Mouse (Mus musculus): ENCODE measurements at regions not wholly inside any gene's neighbourhood (a gene's known extent, or its start where the extent isn't known, plus 50 kb on each side); places are given as distances from the start of the nearest gene placed in this dataset.
A peak's percentile ranks its signal among the peaks of the same experiment; 100 is the strongest.

- Histone ChIP-seq H3K4me1 (replicated peaks) (no peaks in the 10 kb centered on the region), H3K27ac (no peak overlapping the region), H3K4me3 (replicated peaks) (no peak overlapping the region), H3K4me2 (replicated peaks) (no peak overlapping the region), H3K9me3 (no peaks in the 10 kb centered on the region), H3K9ac (no peak overlapping the region), H3K36me3 (no peaks in the 10 kb centered on the region), H3K27me3 (replicated peaks) (no peaks in the 10 kb centered on the region)
- ATAC-seq: no peak
- WGBS: 87% methylated on average over 6 of the region's 6 CpGs
Measured at GRCm38 (mm10) chr11:31771491-31772439, 100.1 kb upstream of the Bod1 start.

- Histone ChIP-seq H3K4me2 (replicated peaks) (no peak overlapping the region), H3K36me3 (no peaks in the 10 kb centered on the region), H3K4me3 (replicated peaks) (no peak overlapping the region), H3K4me1 (replicated peaks) (no peaks in the 10 kb centered on the region), H3K27me3 (replicated peaks) (no peaks in the 10 kb centered on the region), H3K9ac (no peak overlapping the region), H3K27ac (no peak overlapping the region), H3K9me3 (no peaks in the 10 kb centered on the region)
- 78% methylated on average over 8 of the region's 8 CpGs for WGBS
- no peak for ATAC-seq
Measured at GRCm38 (mm10) chr11:31777531-31777930, 94.5 kb upstream of the Cpeb4 start.

GRCm38 (mm10) chr11:31778766-31779165, 93.2 kb upstream of the Cpeb4 start:
- no peak overlapping the region for H3K9ac ChIP-seq
- no peaks in the 10 kb centered on the region for H3K27me3 ChIP-seq (replicated peaks)
- H3K4me3 ChIP-seq (replicated peaks): no peak overlapping the region
- H3K27ac ChIP-seq: no peak overlapping the region
- no peaks in the 10 kb centered on the region for H3K36me3 ChIP-seq
- peak; percentile 7; the same call in 1 of the 2 replicates for ATAC-seq
- 71% methylated on average over 4 of the region's 4 CpGs for WGBS
- no peak overlapping the region for H3K4me2 ChIP-seq (replicated peaks)
- H3K9me3 ChIP-seq: no peaks in the 10 kb centered on the region
- H3K4me1 ChIP-seq (replicated peaks): no peaks in the 10 kb centered on the region

DNA sequence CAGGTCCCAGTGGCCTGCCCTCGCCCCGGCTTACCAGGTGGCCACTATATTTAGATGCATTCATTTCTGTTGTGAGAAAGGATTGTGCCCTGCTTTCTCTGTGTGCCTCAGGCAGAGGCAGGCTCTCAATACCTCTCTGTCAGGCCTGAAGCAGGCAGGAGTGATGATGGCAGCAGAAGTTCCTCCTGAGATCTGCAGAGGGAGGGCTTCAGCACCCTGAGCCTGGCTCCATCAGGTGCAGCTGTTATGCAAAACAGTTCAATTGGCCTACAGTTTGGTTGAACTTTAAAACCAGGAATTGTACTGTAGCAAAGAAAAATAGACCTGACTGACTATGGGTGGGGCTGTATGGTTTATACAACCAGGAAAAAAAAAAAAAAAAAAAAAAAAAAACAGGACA, 92.7 kb upstream of the Cpeb4 start:
- Histone ChIP-seq H3K9ac (no peak overlapping the region), H3K9me3 (no peaks in the 10 kb centered on the region), H3K4me3 (replicated peaks) (no peak overlapping the region), H3K27ac (no peak overlapping the region), H3K36me3 (no peaks in the 10 kb centered on the region), H3K4me1 (replicated peaks) (no peaks in the 10 kb centered on the region), H3K27me3 (replicated peaks) (no peaks in the 10 kb centered on the region), H3K4me2 (replicated peaks) (no peak overlapping the region)
- 90% methylated on average over 2 of the region's 2 CpGs for WGBS
- peak; percentile 74 for ATAC-seq

- ATAC-seq: 0 out of 2 replicates have a peak, but pooled peaks have one; percentile 67
Measured at GRCm38 (mm10) chr11:31780969-31781368, 91.0 kb upstream of the Cpeb4 start.

GRCm38 (mm10) chr11:31781605-31782004, 90.4 kb upstream of the Cpeb4 start:
- Histone ChIP-seq H3K36me3 (no peaks in the 10 kb centered on the region), H3K27ac (no peak overlapping the region), H3K4me2 (replicated peaks) (no peak overlapping the region), H3K4me3 (replicated peaks) (no peak overlapping the region), H3K9ac (no peak overlapping the region), H3K9me3 (no peaks in the 10 kb centered on the region), H3K4me1 (replicated peaks) (no peaks in the 10 kb centered on the region), H3K27me3 (replicated peaks) (no peaks in the 10 kb centered on the region)
- 85% methylated on average over 6 of the region's 6 CpGs for WGBS
- no peak for ATAC-seq

More at GRCm38 (mm10) chr11:31780969-31781368, 91.0 kb upstream of the Cpeb4 start:
- no peaks in the 10 kb centered on the region for H3K4me1 ChIP-seq (replicated peaks)
- H3K4me2 ChIP-seq (replicated peaks): no peak overlapping the region
- H3K9ac ChIP-seq: no peak overlapping the region
- H3K36me3 ChIP-seq: no peaks in the 10 kb centered on the region
- WGBS: 85% methylated on average over 6 of the region's 6 CpGs
- no peak overlapping the region for H3K4me3 ChIP-seq (replicated peaks)
- no peaks in the 10 kb centered on the region for H3K9me3 ChIP-seq
- H3K27me3 ChIP-seq (replicated peaks): no peaks in the 10 kb centered on the region
- no peak overlapping the region for H3K27ac ChIP-seq

- Histone ChIP-seq H3K4me3 (replicated peaks) (no peak overlapping the region), H3K27me3 (replicated peaks) (no peaks in the 10 kb centered on the region), H3K27ac (no peak overlapping the region), H3K9me3 (no peaks in the 10 kb centered on the region), H3K4me1 (replicated peaks) (no peaks in the 10 kb centered on the region), H3K4me2 (replicated peaks) (no peak overlapping the region), H3K9ac (no peak overlapping the region), H3K36me3 (no peaks in the 10 kb centered on the region)
- ATAC-seq: no peak
- 77% methylated on average over 4 of the region's 4 CpGs for WGBS
Measured at GRCm38 (mm10) chr11:31783506-31784063, 88.4 kb upstream of the Cpeb4 start.

DNA sequence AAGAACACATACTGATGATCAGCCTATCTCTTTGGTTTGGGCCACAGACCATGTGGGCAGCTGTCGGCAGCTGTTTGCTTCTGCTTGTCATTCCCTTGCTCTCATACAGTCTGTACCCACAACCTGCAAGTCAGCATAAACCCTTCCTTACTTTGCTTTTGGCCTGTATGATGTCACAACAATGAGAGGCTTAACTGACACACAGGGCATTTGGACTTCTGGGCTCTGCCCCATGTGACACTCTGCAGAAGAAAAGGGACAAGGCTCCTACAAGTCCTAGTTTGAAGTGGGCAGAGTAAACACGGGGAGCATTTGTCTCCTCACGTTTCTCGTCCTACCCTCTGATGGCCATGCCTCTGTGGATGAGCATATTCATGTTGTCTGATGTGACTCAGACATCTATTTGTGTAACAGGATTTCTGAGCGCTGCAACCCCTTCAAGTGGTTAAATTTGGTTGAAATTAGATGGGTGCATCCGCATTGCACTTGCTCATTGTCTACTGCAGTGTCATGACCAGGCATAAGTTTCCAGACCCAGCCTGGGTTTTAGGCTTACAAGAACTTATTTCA, 87.6 kb upstream of the Cpeb4 start:
- WGBS: 89% methylated on average over 6 of the region's 6 CpGs
- Histone ChIP-seq H3K36me3 (no peaks in the 10 kb centered on the region), H3K4me2 (replicated peaks) (no peak overlapping the region), H3K9ac (no peak overlapping the region), H3K27me3 (replicated peaks) (no peaks in the 10 kb centered on the region), H3K9me3 (no peaks in the 10 kb centered on the region), H3K4me1 (replicated peaks) (no peaks in the 10 kb centered on the region), H3K4me3 (replicated peaks) (no peak overlapping the region), H3K27ac (no peak overlapping the region)
- no peak for ATAC-seq

- no peak for ATAC-seq
- H3K36me3 ChIP-seq: no peaks in the 10 kb centered on the region
- H3K9ac ChIP-seq: no peak overlapping the region
- H3K4me3 ChIP-seq (replicated peaks): no peak overlapping the region
- no peaks in the 10 kb centered on the region for H3K27me3 ChIP-seq (replicated peaks)
- WGBS: 83% methylated on average over 7 of the region's 7 CpGs
- H3K9me3 ChIP-seq: no peaks in the 10 kb centered on the region
- H3K4me2 ChIP-seq (replicated peaks): no peak overlapping the region
- no peak overlapping the region for H3K27ac ChIP-seq
- no peaks in the 10 kb centered on the region for H3K4me1 ChIP-seq (replicated peaks)
Measured at GRCm38 (mm10) chr11:31785160-31785559, 86.9 kb upstream of the Cpeb4 start.

DNA sequence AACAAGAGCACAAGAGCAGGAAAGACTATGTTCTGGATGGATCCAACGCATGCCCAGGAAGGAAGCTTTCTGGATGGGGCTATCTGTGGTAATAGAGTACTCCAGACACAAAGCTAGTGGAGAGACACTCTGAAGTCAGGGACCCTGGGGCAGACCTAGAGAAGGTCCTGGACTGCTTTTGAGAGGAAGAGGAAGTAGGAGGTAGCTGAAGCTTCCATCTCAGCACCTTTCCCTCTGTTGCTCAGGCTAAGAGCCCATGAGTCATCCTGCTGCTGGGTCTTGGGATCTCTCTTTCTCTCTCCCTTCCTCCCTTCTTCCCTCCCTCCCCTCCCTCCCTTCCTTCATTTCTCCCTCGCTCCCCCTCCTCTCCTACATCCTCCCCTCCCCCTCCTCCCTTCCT, 84.6 kb upstream of the Cpeb4 start:
- no peaks in the 10 kb centered on the region for H3K36me3 ChIP-seq
- no peak overlapping the region for H3K27ac ChIP-seq
- H3K9ac ChIP-seq: no peak overlapping the region
- H3K4me1 ChIP-seq (replicated peaks): no peaks in the 10 kb centered on the region
- H3K9me3 ChIP-seq: no peaks in the 10 kb centered on the region
- H3K4me3 ChIP-seq (replicated peaks): no peak overlapping the region
- ATAC-seq: no peak
- 64% methylated on average over 2 of the region's 2 CpGs for WGBS
- H3K27me3 ChIP-seq (replicated peaks): no peaks in the 10 kb centered on the region
- H3K4me2 ChIP-seq (replicated peaks): no peak overlapping the region

DNA sequence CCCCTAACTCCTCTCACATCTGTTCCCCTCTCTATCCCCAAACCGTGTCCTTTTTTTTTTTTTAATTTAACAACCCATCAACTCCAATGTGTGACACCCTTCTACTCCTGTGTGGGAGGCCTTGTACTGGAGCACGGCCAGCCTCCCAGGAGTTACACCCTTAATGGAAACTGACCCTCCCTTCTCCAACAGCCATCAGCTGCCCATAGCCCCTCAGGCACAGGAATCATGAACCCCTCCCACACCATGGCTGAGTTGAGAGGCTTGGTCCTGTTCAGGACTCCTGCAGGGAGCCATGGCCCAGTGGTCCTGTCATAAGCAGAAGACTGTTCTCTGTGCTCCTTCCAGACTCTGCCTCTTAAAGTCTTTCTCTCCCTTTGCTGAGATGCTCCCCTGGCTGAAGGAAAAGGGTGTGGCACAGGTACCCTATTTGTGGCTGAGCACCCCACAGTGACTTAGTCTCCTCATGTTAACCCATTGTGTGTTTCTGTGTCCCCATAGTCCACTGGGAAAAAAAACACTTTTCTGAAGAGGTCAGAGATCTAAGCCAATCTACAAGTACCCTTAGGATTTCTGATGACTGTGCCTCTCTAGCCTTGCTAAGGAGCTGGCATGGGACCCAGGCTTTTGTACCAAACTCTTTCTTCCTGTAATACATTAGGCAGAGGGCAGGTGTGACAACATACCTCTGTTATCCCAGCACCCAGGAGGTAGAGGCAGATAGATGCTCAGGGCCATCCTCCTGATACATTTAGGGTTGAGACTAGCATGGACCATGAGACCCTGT, 83.9 kb upstream of the Cpeb4 start:
- ATAC-seq: no peak
- WGBS: 37% methylated on average over 2 of the region's 2 CpGs
- no peak overlapping the region for H3K4me3 ChIP-seq (replicated peaks)

GRCm38 (mm10) chr11:31789967-31790366, 82.0 kb upstream of the Cpeb4 start:
- no peaks in the 10 kb centered on the region for H3K4me1 ChIP-seq (replicated peaks)
- H3K9ac ChIP-seq: no peak overlapping the region
- H3K9me3 ChIP-seq: no peaks in the 10 kb centered on the region
- no peak overlapping the region for H3K4me2 ChIP-seq (replicated peaks)
- WGBS: 65% methylated on average over 3 of the region's 3 CpGs
- H3K4me3 ChIP-seq (replicated peaks): no peak overlapping the region
- ATAC-seq: no peak
- no peaks in the 10 kb centered on the region for H3K27me3 ChIP-seq (replicated peaks)
- H3K27ac ChIP-seq: no peak overlapping the region
- H3K36me3 ChIP-seq: no peaks in the 10 kb centered on the region

More for the DNA sequence above, 83.9 kb upstream of the Cpeb4 start:
- Histone ChIP-seq H3K4me1 (replicated peaks) (no peaks in the 10 kb centered on the region), H3K27ac (no peak overlapping the region), H3K36me3 (no peaks in the 10 kb centered on the region), H3K4me2 (replicated peaks) (no peak overlapping the region), H3K9me3 (no peaks in the 10 kb centered on the region), H3K9ac (no peak overlapping the region), H3K27me3 (replicated peaks) (no peaks in the 10 kb centered on the region)
